Mouse (Mus musculus): ENCODE results near the gene Chit1. TPM values are rescaled to one million over a fixed set of nuclear protein-coding genes. Genes with fewer than 3 reads are reported as not detected.
A peak's percentile ranks its signal among the peaks of the same experiment; 100 is the strongest.

Gene Chit1
- polyA plus RNA-seq, 2 experiments = 0.08 TPM; not detected in 1

GRCm38 (mm10) chr1:134064296-134064831 lies 46.7 kb upstream of the Chit1 start:
- Histone ChIP-seq H3K4me3 (ENCODE audit: insufficient read depth in 1 of 2, low read depth in 2 of 2, low read length in 2 of 2) (no peak overlapping the region), H3K27ac (no peak overlapping the region), H3K36me3 (replicated peaks; ENCODE audit: control insufficient read depth, insufficient read depth, low read depth) (no peaks in the 10 kb centered on the region), H3K4me2 (ENCODE audit: low read depth) (no peak overlapping the region), H3K27me3 (ENCODE audit: control insufficient read depth, insufficient read depth, low read length) (peaks cover 40% of the 10 kb centered on the region), H3K9me3 (ENCODE audit: control insufficient read depth, low read length) (no peaks in the 10 kb centered on the region), H3K4me1 (replicated peaks; ENCODE audit: control insufficient read depth in 2 of 2, insufficient read depth in 2 of 2, low read length in 1 of 2) (peaks cover 54 to 71% of the 10 kb centered on the region in 2 experiments), H3K9ac (replicated peaks) (no peak overlapping the region)
- DNase-seq (ENCODE audit: low read depth in 3 of 3, low spot score in 3 of 3) (no peak), ATAC-seq (ENCODE audit: insufficient read depth) (no peak)
- WGBS (ENCODE audit: insufficient replicate concordance) = 74% methylated on average over 2 of the region's 2 CpGs
- TF ChIP-seq CTCF (IDR thresholded peaks at IDR 0.05; ENCODE audit: low read depth) (no peak), EP300 (IDR thresholded peaks at IDR 0.05; ENCODE audit: low read depth) (no peak)

DNA sequence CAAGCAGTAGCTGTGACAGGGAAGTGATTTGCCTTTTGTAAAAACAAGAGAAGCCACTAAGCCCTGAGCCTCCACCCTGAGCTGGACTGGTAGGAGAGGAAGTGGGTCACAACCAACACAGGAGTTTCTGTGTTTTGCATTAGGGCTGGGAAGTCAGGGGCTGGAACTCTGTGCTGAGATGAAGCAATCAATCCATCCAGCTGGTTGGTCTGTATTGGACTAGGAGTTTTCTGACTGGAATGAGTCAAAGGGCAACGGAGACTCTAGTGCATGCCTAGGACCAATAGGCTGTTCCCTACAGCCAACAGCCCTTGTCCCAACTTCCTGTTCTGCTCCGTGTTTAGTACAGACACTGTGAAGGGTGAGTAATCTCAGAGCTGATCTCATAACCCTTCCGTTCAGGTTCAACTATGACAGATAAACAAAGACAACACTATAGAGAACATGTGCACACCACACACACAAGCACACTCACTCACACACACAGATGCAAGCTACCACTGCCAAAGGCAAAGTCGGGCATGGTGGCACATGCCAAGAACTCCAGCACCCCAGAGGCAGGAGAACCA lies 45.7 kb upstream of the Chit1 start:
- H3K9me3 ChIP-seq (ENCODE audit: control insufficient read depth, low read length) = no peaks in the 10 kb centered on the region
- peaks cover 44 to 68% of the 10 kb centered on the region in 2 experiments for H3K4me1 ChIP-seq (replicated peaks; ENCODE audit: control insufficient read depth in 2 of 2, insufficient read depth in 2 of 2, low read length in 1 of 2)
- H3K27ac ChIP-seq = peak overlapping the region; percentile 25; the same call in 1 of the 2 replicates
- peaks cover 40% of the 10 kb centered on the region for H3K27me3 ChIP-seq (ENCODE audit: control insufficient read depth, insufficient read depth, low read length)
- no peak for TF ChIP-seq EP300 (IDR thresholded peaks at IDR 0.05; ENCODE audit: low read depth)
- H3K4me3 ChIP-seq (ENCODE audit: insufficient read depth in 1 of 2, low read depth in 2 of 2, low read length in 2 of 2) = no peak overlapping the region
- ATAC-seq (ENCODE audit: insufficient read depth) = peak; percentile 11; the same call in 1 of the 2 replicates
- DNase-seq (ENCODE audit: low read depth in 3 of 3, low spot score in 3 of 3) = no peak
- WGBS (ENCODE audit: insufficient replicate concordance) = 15% methylated on average over 4 of the region's 4 CpGs
- H3K4me2 ChIP-seq (ENCODE audit: low read depth) = no peak overlapping the region; the same call in 1 of the 2 replicates
- H3K9ac ChIP-seq (replicated peaks) = no peak overlapping the region
- H3K36me3 ChIP-seq (replicated peaks; ENCODE audit: control insufficient read depth, insufficient read depth, low read depth) = no peaks in the 10 kb centered on the region

DNA sequence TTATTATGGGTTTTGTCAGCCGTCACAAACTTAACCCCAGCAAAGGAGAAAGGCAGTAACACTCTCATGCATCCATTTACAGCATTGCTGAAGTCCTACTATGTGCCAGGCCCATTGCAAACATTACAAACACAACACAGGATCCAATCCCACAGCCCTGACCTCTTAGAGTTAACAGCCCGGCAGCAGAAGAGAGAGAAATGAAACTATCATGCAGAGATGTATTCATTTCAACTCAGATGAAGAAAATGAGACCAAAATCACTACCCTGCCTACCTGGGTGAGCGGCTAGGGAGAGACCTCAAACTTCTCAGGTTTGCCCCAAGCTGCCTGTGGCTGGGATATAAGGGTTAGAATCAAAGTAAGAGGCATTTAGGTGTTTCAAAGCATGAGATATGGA lies 44.5 kb upstream of the Chit1 start:
- Histone ChIP-seq H3K4me1 (replicated peaks; ENCODE audit: control insufficient read depth in 2 of 2, insufficient read depth in 2 of 2, low read length in 1 of 2) (peaks cover 48 to 70% of the 10 kb centered on the region in 2 experiments), H3K9ac (replicated peaks) (no peak overlapping the region), H3K36me3 (replicated peaks; ENCODE audit: control insufficient read depth, insufficient read depth, low read depth) (no peaks in the 10 kb centered on the region), H3K4me3 (ENCODE audit: insufficient read depth in 1 of 2, low read depth in 2 of 2, low read length in 2 of 2) (no peak overlapping the region), H3K9me3 (ENCODE audit: control insufficient read depth, low read length) (no peaks in the 10 kb centered on the region), H3K4me2 (ENCODE audit: low read depth) (no peak overlapping the region; the same call in 1 of the 2 replicates), H3K27ac (no peak overlapping the region), H3K27me3 (ENCODE audit: control insufficient read depth, insufficient read depth, low read length) (peaks cover 38% of the 10 kb centered on the region)
- no peak for TF ChIP-seq CTCF (IDR thresholded peaks at IDR 0.05; ENCODE audit: low read depth)
- no peak for TF ChIP-seq EP300 (IDR thresholded peaks at IDR 0.05; ENCODE audit: low read depth)
- WGBS (ENCODE audit: insufficient replicate concordance) = 52% methylated on average over 3 of the region's 3 CpGs
- DNase-seq (ENCODE audit: low read depth in 3 of 3, low spot score in 3 of 3) = no peak
- no peak for ATAC-seq (ENCODE audit: insufficient read depth)

- H3K4me1 ChIP-seq (replicated peaks; ENCODE audit: control insufficient read depth in 2 of 2, insufficient read depth in 2 of 2, low read length in 1 of 2) = peaks cover 49 to 71% of the 10 kb centered on the region in 2 experiments
Measured at GRCm38 (mm10) chr1:134067143-134067619, 43.9 kb upstream of the Chit1 start.

GRCm38 (mm10) chr1:134070099-134070669 lies 40.9 kb upstream of the Chit1 start:
- H3K27ac ChIP-seq = peak overlapping the region; percentile 99
- H3K4me1 ChIP-seq (replicated peaks; ENCODE audit: control insufficient read depth in 2 of 2, insufficient read depth in 2 of 2, low read length in 1 of 2) = peaks cover 57 to 73% of the 10 kb centered on the region in 2 experiments
- peaks cover 11% of the 10 kb centered on the region for H3K27me3 ChIP-seq (ENCODE audit: control insufficient read depth, insufficient read depth, low read length)
- WGBS (ENCODE audit: insufficient replicate concordance) = 76% methylated on average over 8 of the region's 8 CpGs
- no peaks in the 10 kb centered on the region for H3K9me3 ChIP-seq (ENCODE audit: control insufficient read depth, low read length)
- H3K9ac ChIP-seq (replicated peaks) = no peak overlapping the region
- no peak overlapping the region for H3K4me3 ChIP-seq (ENCODE audit: insufficient read depth in 1 of 2, low read depth in 2 of 2, low read length in 2 of 2)
- 0 out of 2 replicates have a peak overlapping the region, but pooled peaks have one; percentile 16 for H3K4me2 ChIP-seq (ENCODE audit: low read depth)
- no peak for DNase-seq (ENCODE audit: low read depth in 3 of 3, low spot score in 3 of 3)
- ATAC-seq (ENCODE audit: insufficient read depth) = no peak
- no peak for TF ChIP-seq CTCF (IDR thresholded peaks at IDR 0.05; ENCODE audit: low read depth)
- TF ChIP-seq EP300 (IDR thresholded peaks at IDR 0.05; ENCODE audit: low read depth) = no peak
- peaks cover 11% of the 10 kb centered on the region for H3K36me3 ChIP-seq (replicated peaks; ENCODE audit: control insufficient read depth, insufficient read depth, low read depth)

More at GRCm38 (mm10) chr1:134067143-134067619, 43.9 kb upstream of the Chit1 start:
- Histone ChIP-seq H3K36me3 (replicated peaks; ENCODE audit: control insufficient read depth, insufficient read depth, low read depth) (no peaks in the 10 kb centered on the region), H3K4me3 (ENCODE audit: insufficient read depth in 1 of 2, low read depth in 2 of 2, low read length in 2 of 2) (no peak overlapping the region), H3K27me3 (ENCODE audit: control insufficient read depth, insufficient read depth, low read length) (peaks cover 32% of the 10 kb centered on the region), H3K4me2 (ENCODE audit: low read depth) (peak overlapping the region; percentile 2; the same call in 1 of the 2 replicates), H3K9me3 (ENCODE audit: control insufficient read depth, low read length) (no peaks in the 10 kb centered on the region), H3K27ac (no peak overlapping the region), H3K9ac (replicated peaks) (no peak overlapping the region)
- 7% methylated on average over 8 of the region's 8 CpGs for WGBS (ENCODE audit: insufficient replicate concordance)
- DNase-seq (ENCODE audit: low read depth in 3 of 3, low spot score in 3 of 3) = no peak
- TF ChIP-seq CTCF (IDR thresholded peaks at IDR 0.05; ENCODE audit: low read depth) = no peak
- no peak for TF ChIP-seq EP300 (IDR thresholded peaks at IDR 0.05; ENCODE audit: low read depth)
- no peak for ATAC-seq (ENCODE audit: insufficient read depth)

Measured in liver, embryonic 14.5 days (tissue).